Mouse (Mus musculus) kidney, embryonic 15.5 days (tissue): ENCODE measurements around the gene Nanos2. TPM values are rescaled to one million over a fixed set of nuclear protein-coding genes. Genes with fewer than 3 reads are reported as not detected.

Experiments
- ATAC-seq: fragments of 200-750 bp; cut with Nextera tagmentation; replicated peaks from 2 replicates; pipeline ENCODE4 v1.8.0; 2017; ENCODE audit warnings: moderate TSS enrichment; ENCODE audit not compliant: low FRiP score
- H3K27ac ChIP-seq: fragments of 300-500 bp; sonication (generic); 2 replicates; pipeline ENCODE4 v1.5.1; 2015; ENCODE audit warnings: mild to moderate bottlenecking, inconsistent platforms
- H3K27me3 ChIP-seq: fragments of 300-500 bp; sonication (generic); 2 replicates; pipeline ENCODE4 v1.6.1; 2015; ENCODE audit warnings: inconsistent platforms
- H3K36me3 ChIP-seq: fragments of 300-500 bp; sonication (generic); 2 replicates; pipeline ENCODE4 v1.6.1; 2015; ENCODE audit warnings: inconsistent platforms
- H3K4me1 ChIP-seq: fragments of 300-500 bp; sonication (generic); 2 replicates; pipeline ENCODE4 v1.6.1; 2015; ENCODE audit warnings: inconsistent platforms
- H3K4me2 ChIP-seq: fragments of 300-500 bp; sonication (generic); 2 replicates; pipeline ENCODE4 v1.6.1; 2015; ENCODE audit warnings: moderate library complexity, mild to moderate bottlenecking, inconsistent platforms
- H3K4me3 ChIP-seq: fragments of 300-500 bp; sonication (generic); replicated peaks from 2 replicates; pipeline ENCODE4 v1.5.1; 2015; ENCODE audit warnings: mild to moderate bottlenecking, inconsistent platforms
- H3K9ac ChIP-seq: fragments of 300-500 bp; sonication (generic); 2 replicates; pipeline ENCODE4 v1.6.1; 2015; ENCODE audit warnings: mild to moderate bottlenecking, inconsistent platforms
- H3K9me3 ChIP-seq: fragments of 300-500 bp; sonication (generic); replicated peaks from 2 replicates; pipeline ENCODE4 v1.6.1; 2016; ENCODE audit warnings: inconsistent platforms
- WGBS: fragments of 180-500 bp; shearing (Covaris S2); methylation state at CpG from one replicate; pipeline ENCODE4 v1.1.7; 2015; ENCODE audit warnings: mixed read lengths; 5-methylcytosine and 5-hydroxymethylcytosine counted together
- polyA plus RNA-seq: library from polyadenylated mRNA; unstranded; fragments of >200 nt; fragmentation: Nextera tagmentation; extraction: Ambion mirVana; gene quantifications from 2 replicates; pipeline ENCODE4 v1.2.1, GENCODE M21; 2015

Gene Nanos2
- polyA plus RNA-seq, 1 experiment from 2014 or later, result not detected

GRCm38 (mm10) chr7:19024096-19024506 is 36.9 kb downstream of the Nanos2 start, which contains the start of gene Sympk:
Sympk (plus strand) TSS chr7:19024377.
- H3K36me3 ChIP-seq, result peaks cover 8% of the 10 kb centered on the region

GRCm38 (mm10) chr7:19024581-19025255 is 37.5 kb downstream of the Nanos2 start:
- ATAC-seq, result peak; percentile 62
- no peaks in the 10 kb centered on the region for H3K9me3 ChIP-seq
- H3K4me2 ChIP-seq, result peak overlapping the region; percentile 81
- peak overlapping the region; percentile 94 for H3K9ac ChIP-seq
- peaks cover 40% of the 10 kb centered on the region for H3K27me3 ChIP-seq
- WGBS, result 2% methylated on average over 34 of the region's 36 CpGs
- peak overlapping the region; percentile 60 for H3K27ac ChIP-seq
- H3K4me1 ChIP-seq, result peaks cover 34% of the 10 kb centered on the region
- H3K36me3 ChIP-seq, result peaks cover 15% of the 10 kb centered on the region
- H3K4me3 ChIP-seq, result peak overlapping the region; percentile 96

More at GRCm38 (mm10) chr7:19024096-19024506, 36.9 kb downstream of the Nanos2 start, which contains the start of gene Sympk:
- Histone ChIP-seq H3K27me3 (peaks cover 40% of the 10 kb centered on the region), H3K9me3 (no peaks in the 10 kb centered on the region), H3K27ac (peak within 1 kb of the TSS; percentile 60), H3K4me2 (peak within 1 kb of the TSS; percentile 81), H3K9ac (peak within 1 kb of the TSS; percentile 94), H3K4me1 (peaks cover 34% of the 10 kb centered on the region), H3K4me3 (peak within 1 kb of the TSS; percentile 96)
- WGBS, result under 1% methylated on average over 45 of the region's 50 CpGs
- ATAC-seq, result peak; percentile 94

DNA sequence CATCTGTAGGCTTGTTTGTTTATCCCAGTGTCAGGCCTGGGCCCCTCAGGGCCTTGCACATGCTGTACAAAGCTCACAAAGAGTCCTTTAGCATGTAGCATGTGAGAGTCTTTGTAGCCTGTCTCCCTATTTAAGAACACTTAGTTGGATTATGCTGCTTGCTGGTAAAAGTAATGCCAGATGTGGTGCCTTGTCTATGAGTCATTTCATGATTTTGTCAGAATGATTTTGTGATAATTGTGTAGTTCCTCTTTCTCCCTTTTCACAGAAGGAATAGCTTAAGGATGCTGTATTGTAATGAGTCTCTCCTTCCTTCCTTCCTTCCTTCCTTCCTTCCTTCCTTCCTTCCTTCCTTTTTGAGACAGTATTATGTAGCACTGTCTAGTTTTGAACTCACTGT is 40.9 kb downstream of the Nanos2 start:
- Histone ChIP-seq H3K36me3 (peaks cover 48% of the 10 kb centered on the region), H3K27ac (no peak overlapping the region), H3K27me3 (peaks cover 9% of the 10 kb centered on the region), H3K9ac (no peak overlapping the region), H3K9me3 (no peaks in the 10 kb centered on the region), H3K4me3 (no peak overlapping the region), H3K4me1 (peaks cover 29% of the 10 kb centered on the region), H3K4me2 (no peak overlapping the region)
- ATAC-seq, result no peak

DNA sequence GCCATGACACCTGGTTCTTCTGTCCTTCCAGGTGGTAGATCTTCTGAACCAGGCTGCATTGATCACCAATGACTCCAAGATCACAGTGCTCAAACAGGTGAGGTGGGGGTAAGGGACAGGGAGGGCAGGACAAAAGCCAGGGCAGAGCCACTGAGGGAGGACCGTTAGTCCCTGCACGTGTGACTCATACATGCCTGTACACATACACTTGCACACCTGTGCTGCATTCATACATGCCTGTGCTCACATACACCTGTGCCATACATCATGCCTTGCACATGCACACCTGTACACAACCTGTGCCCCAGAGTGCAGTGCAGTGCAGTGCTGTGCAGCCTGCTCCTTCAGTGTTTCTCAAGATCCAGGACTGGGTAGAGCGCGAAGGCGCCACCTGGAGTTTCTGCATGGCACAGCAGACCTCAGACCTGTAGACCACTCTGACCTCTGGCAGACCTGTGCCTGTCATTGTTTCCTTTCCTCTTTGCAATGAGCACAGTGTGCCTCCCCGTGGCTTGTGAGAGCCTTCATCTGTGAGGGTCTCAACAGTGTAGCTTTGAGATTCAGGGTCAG is 42.0 kb downstream of the Nanos2 start:
- ATAC-seq, result peak; percentile 31
- Histone ChIP-seq H3K36me3 (peaks cover 57% of the 10 kb centered on the region), H3K4me1 (peaks cover 20% of the 10 kb centered on the region), H3K9ac (no peak overlapping the region), H3K27ac (no peak overlapping the region), H3K4me2 (no peak overlapping the region), H3K27me3 (no peaks in the 10 kb centered on the region), H3K9me3 (no peaks in the 10 kb centered on the region), H3K4me3 (no peak overlapping the region)
- WGBS, result 67% methylated on average over 6 of the region's 6 CpGs

DNA sequence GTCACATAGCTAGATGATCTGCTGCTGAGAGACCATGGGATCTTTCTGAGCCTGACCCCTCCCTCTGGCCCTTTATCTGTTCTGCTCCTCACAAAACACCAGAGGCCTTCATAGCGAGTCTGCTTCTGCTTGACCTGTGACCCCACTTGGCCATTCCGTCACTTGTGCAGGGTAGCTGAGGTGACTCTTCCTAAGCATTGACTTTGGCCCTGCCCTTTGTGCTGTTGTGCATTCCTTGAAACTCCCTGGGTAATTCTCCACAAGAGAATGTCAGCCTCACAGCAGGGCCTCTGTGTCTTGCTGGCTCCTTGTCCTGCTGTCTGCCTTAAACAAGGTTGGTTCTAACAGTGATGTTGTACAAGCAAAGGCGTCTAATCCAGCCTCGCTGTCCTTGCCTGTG is 44.4 kb downstream of the Nanos2 start:
- Histone ChIP-seq H3K27ac (no peak overlapping the region), H3K36me3 (peaks cover 82% of the 10 kb centered on the region), H3K27me3 (no peaks in the 10 kb centered on the region), H3K9ac (no peak overlapping the region), H3K4me3 (no peak overlapping the region), H3K9me3 (no peaks in the 10 kb centered on the region), H3K4me1 (peaks cover 2% of the 10 kb centered on the region; the same call in 1 of the 2 replicates), H3K4me2 (no peak overlapping the region)
- ATAC-seq, result no peak
- WGBS, result 83% methylated on average over 4 of the region's 4 CpGs

Other genes starting within 250 kb of the Nanos2 start
- gene Psg19, start 188.9 kb upstream of the Nanos2 start, polyA plus RNA-seq, result not detected in 2 replicates
- gene Psg17, start 165.8 kb upstream of the Nanos2 start, polyA plus RNA-seq, result 0.09 TPM in 1 of 2 replicates, not detected in the other
- 0.76 and 1.2 TPM in 2 replicates for gene Mill2, start 147.4 kb upstream of the Nanos2 start, polyA plus RNA-seq
- 2.3 and 4.8 TPM in 2 replicates for gene Pglyrp1, start 116.1 kb upstream of the Nanos2 start, polyA plus RNA-seq
- gene Ccdc61, start 77.0 kb upstream of the Nanos2 start, polyA plus RNA-seq, result 27.7 and 28.9 TPM in 2 replicates
- gene Nova2, start 61.5 kb upstream of the Nanos2 start, polyA plus RNA-seq, result 0.67 and 0.93 TPM in 2 replicates
- gene Mypop, start 3.8 kb downstream of the Nanos2 start, polyA plus RNA-seq, result 3.5 and 3.9 TPM in 2 replicates
- 21.4 and 24.1 TPM in 2 replicates for gene Irf2bp1, start 16.6 kb downstream of the Nanos2 start, polyA plus RNA-seq
- gene Foxa3, start 36.1 kb downstream of the Nanos2 start, polyA plus RNA-seq, result 1.2 and 1.3 TPM in 2 replicates
- 34.3 and 38.4 TPM in 2 replicates for gene Sympk, start 37.0 kb downstream of the Nanos2 start, polyA plus RNA-seq
- gene Rsph6a, start 67.3 kb downstream of the Nanos2 start, polyA plus RNA-seq, result not detected in 2 replicates
- gene Dmwd, start 88.8 kb downstream of the Nanos2 start, polyA plus RNA-seq, result 15.4 and 18.7 TPM in 2 replicates
- gene Dmpk, start 96.4 kb downstream of the Nanos2 start, polyA plus RNA-seq, result 18.1 and 24.7 TPM in 2 replicates
- 8.0 and 10.1 TPM in 2 replicates for gene Six5, start 107.2 kb downstream of the Nanos2 start, polyA plus RNA-seq
- 2.9 and 3.4 TPM in 2 replicates for gene Gm4969, start 131.0 kb downstream of the Nanos2 start, polyA plus RNA-seq
- 16.1 and 16.3 TPM in 2 replicates for gene Fbxo46, start 132.5 kb downstream of the Nanos2 start, polyA plus RNA-seq
- 13.5 and 14.4 TPM in 2 replicates for gene Qpctl, start 161.9 kb downstream of the Nanos2 start, polyA plus RNA-seq
- 157 and 162 TPM in 2 replicates for gene Snrpd2, start 162.3 kb downstream of the Nanos2 start, polyA plus RNA-seq
- 0.76 and 1.0 TPM in 2 replicates for gene Gipr, start 178.7 kb downstream of the Nanos2 start, polyA plus RNA-seq
- gene Eml2, start 189.0 kb downstream of the Nanos2 start, polyA plus RNA-seq, result 9.5 and 16.8 TPM in 2 replicates
- 2.7 and 3.3 TPM in 2 replicates for gene Gpr4, start 225.1 kb downstream of the Nanos2 start, polyA plus RNA-seq
- 38.8 and 40.5 TPM in 2 replicates for gene Opa3, start 240.9 kb downstream of the Nanos2 start, polyA plus RNA-seq